Mouse (Mus musculus) testis, adult 10 weeks (tissue): ENCODE results near the gene Micu2. TPM values are rescaled to one million over a fixed set of nuclear protein-coding genes. Genes with fewer than 3 reads are reported as not detected.

Experiments used
- polyA plus RNA-seq: library from polyadenylated mRNA; stranded (reverse); fragments of 350-450 nt; fragmentation: Illumina TruSeq; extraction: RNeasy Lipid Tissue Mini Kit (QIAGEN cat#74804); gene quantifications from one replicate; pipeline ENCODE4 v1.2.3, GENCODE M21; 2014; ENCODE audit warnings: low read depth, low replicate concordance

Gene Micu2
- 35.8 TPM for polyA plus RNA-seq

DNA sequence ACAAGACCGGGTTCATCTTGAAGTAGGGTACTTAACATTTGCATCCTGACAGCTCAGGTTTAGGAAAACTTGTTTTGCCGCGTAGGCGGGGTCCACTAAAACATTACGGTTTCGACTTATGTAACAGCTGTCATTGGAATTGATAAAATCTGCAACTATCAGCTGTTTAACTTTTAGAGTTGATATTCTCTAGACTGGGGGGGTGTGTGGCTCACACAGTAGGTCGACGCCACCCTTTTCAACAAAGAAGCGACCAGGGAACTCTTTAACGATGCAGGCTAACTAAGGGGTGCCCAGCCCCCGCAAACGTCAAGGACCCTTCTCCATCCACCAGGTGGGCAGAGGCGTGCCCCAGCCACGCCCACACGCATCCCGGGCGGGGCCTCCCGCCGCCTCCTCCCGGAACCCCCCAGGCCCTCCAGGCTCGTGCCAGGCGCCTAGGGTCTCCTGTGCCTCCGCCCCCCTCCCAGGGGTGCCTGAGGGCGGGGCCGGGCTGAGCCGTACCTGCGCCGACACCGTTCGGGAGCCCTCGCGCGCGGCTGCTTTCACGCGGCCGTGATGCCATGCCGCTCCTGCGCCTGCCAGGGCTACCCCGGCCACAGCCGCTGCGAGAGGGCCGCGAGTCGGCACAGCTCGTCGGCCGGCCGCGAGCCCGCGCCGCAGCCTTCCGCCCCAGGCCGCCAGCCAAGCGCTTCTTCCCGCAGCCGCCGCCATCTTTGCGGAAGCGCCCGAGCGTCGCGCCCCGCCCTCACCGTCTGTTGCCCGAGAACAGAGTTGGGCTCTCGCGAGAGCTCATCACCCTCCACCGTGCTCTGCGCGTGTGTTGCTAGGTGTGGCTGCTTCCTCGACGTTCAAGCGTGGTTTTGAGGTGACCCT lies at the start of gene Micu2:
Gene Micu2 (minus strand): TSS at position 737 of the 876 bp plus-strand sequence.

DNA sequence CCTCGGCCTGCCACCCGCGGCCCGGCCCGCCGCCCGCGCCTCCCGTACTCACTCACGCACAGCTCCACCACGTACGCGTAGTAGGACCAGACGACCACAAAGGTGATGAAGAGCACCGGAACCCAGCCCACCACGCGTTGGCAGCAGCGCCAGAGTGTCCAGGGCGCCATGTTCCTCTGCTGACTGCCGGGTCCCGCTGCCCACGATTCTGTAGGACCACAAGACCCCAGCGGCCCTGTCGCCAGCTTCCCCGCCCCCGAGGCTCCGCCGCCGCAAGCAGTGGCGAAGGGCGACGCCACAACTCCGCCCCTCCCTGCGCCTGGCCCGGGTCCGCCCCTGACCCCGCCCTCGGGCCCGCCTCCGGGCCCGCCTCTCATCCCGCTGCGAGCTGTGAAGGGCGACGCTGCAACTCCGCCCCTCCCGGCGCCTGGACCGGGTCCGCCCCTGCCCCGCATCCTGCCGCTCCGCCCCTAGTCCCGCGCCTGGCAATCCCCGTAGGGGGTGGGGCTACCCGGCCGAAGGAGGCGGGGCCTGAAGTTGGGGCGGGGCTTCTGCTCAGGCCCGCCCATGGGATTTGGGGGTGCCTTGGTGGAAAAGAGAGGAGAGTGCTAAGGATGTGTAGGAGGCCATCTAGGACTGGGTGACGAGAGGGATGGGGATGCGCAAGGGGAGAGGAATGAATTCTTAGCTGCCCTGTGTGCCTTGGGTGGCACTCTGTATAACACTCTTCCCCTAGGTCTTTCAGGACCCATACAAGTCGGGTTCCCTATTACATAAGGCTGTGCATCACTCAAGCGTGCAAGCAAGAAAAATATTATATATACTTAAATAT lies 108.8 kb downstream of the Micu2 start, which contains the start of gene Zdhhc20:
Gene Zdhhc20 (minus strand): TSS at position 266 of the 832 bp plus-strand sequence.

Other genes with a start within 250 kb of the Micu2 start
- 105 TPM for gene Lats2, start 240.9 kb downstream of the Micu2 start, polyA plus RNA-seq
- 285 TPM for gene Sap18, start 201.1 kb downstream of the Micu2 start, polyA plus RNA-seq
- gene Ska3, start 173.1 kb downstream of the Micu2 start, polyA plus RNA-seq, result 12.7 TPM
- gene Mrpl57, start 173.0 kb downstream of the Micu2 start, polyA plus RNA-seq, result 78.0 TPM
- gene Zdhhc20, start 109.0 kb downstream of the Micu2 start, polyA plus RNA-seq, result 57.2 TPM
- gene Fgf9, start 71.3 kb upstream of the Micu2 start, polyA plus RNA-seq, result 0.69 TPM